Comparison of ENCODE assay signal across 27 mouse cellular contexts in genomic region chr5:81160431-81160830, GRCm38 (mm10).
"Had no signal": no experiment of that assay in that cellular context is flagged by ENCODE, and none has a peak within 500 bp of the region (broad histone marks: within the 10 kb centered on the region; RNA-seq: fewer than 3 reads in every experiment).

No protein-coding gene starts in this region.

- H3K27ac ChIP-seq: heart, adult 2 months; heart, embryonic 13.5 days; heart, embryonic 15.5 days; hindbrain, embryonic 15.5 days; kidney, embryonic 15.5 days; kidney, postnatal 0 days; left cerebral cortex, adult 2 months; limb, embryonic 10.5 days; limb, embryonic 12.5 days; liver, embryonic 13.5 days; liver, embryonic 15.5 days had no signal

- ATAC-seq: intestine, embryonic 16.5 days; liver, postnatal 0 days had no signal

- H3K9me3 ChIP-seq: heart, embryonic 13.5 days; heart, embryonic 15.5 days; hindbrain, embryonic 15.5 days; kidney, embryonic 15.5 days; limb, embryonic 10.5 days; limb, embryonic 12.5 days; liver, embryonic 13.5 days; liver, embryonic 15.5 days had no signal

- H3K4me1 ChIP-seq: heart, embryonic 13.5 days; heart, embryonic 15.5 days; kidney, embryonic 15.5 days; limb, embryonic 10.5 days; liver, embryonic 13.5 days; liver, embryonic 15.5 days had no signal

- H3K27me3 ChIP-seq: heart, embryonic 13.5 days; heart, embryonic 15.5 days; hindbrain, embryonic 15.5 days; kidney, embryonic 15.5 days; limb, embryonic 12.5 days; liver, embryonic 13.5 days; liver, embryonic 15.5 days had no signal

- H3K9ac ChIP-seq: heart, embryonic 13.5 days; heart, embryonic 15.5 days; hindbrain, embryonic 15.5 days; kidney, embryonic 15.5 days; limb, embryonic 12.5 days; liver, embryonic 13.5 days; liver, embryonic 15.5 days; liver, postnatal 0 days had no signal

- DNase-seq: gastrocnemius, postnatal 14 days; gastrocnemius, postnatal 36 days; heart, adult 11 months; heart, adult 2 months; heart, postnatal 14 days; heart, postnatal 36 days; kidney, adult 11 months; kidney, adult 2 months; kidney, adult 9 months; kidney, postnatal 14 days; kidney, postnatal 36 days; liver; liver, embryonic 13.5 days; liver, postnatal 0 days; lung, adult 2 months had no signal

- H3K36me3 ChIP-seq: heart, embryonic 13.5 days; heart, embryonic 15.5 days; hindbrain, embryonic 15.5 days; kidney, embryonic 15.5 days; limb, embryonic 10.5 days; limb, embryonic 12.5 days; liver, embryonic 13.5 days; liver, embryonic 15.5 days had no signal

- H3K4me2 ChIP-seq: heart, embryonic 11.5 days; heart, embryonic 13.5 days; heart, embryonic 15.5 days; hindbrain, embryonic 15.5 days; kidney, embryonic 15.5 days; limb, embryonic 12.5 days; liver, embryonic 11.5 days; liver, embryonic 13.5 days; liver, embryonic 15.5 days had no signal

- H3K4me3 ChIP-seq: heart, adult 2 months; heart, embryonic 13.5 days; heart, embryonic 15.5 days; hindbrain, embryonic 15.5 days; kidney, embryonic 15.5 days; left cerebral cortex, adult 2 months; limb, embryonic 10.5 days; limb, embryonic 12.5 days; liver, embryonic 13.5 days; liver, embryonic 15.5 days had no signal
